Mouse (Mus musculus): ENCODE measurements at regions not wholly inside any gene's neighbourhood (a gene's known extent, or its start where the extent isn't known, plus 50 kb on each side); places are given as distances from the start of the nearest gene placed in this dataset.
A peak's percentile ranks its signal among the peaks of the same experiment; 100 is the strongest.
"Not testable (repeated sequence)": the region's sequence is repeated elsewhere in the genome, so short reads cannot be mapped to it uniquely, and the experiment has no call there.

GRCm38 (mm10) chr6:140816359-140816758 is 87.3 kb downstream of the Gm11077 start:
- DNase-seq (ENCODE audit: extremely low spot score), result no peak

- DNase-seq (ENCODE audit: extremely low spot score), result no peak
Observed at GRCm38 (mm10) chr6:140816831-140817230, 87.7 kb downstream of the Gm11077 start.

- DNase-seq (ENCODE audit: extremely low spot score), result no peak
Observed at GRCm38 (mm10) chr6:140819451-140819878, 90.4 kb downstream of the Gm11077 start.

- no peak for DNase-seq (ENCODE audit: extremely low spot score)
Observed at GRCm38 (mm10) chr6:140826522-140826921, 97.4 kb downstream of the Gm11077 start.

GRCm38 (mm10) chr6:140827651-140828050 is 98.6 kb downstream of the Gm11077 start:
- no peak for DNase-seq (ENCODE audit: extremely low spot score)

- no peak for DNase-seq (ENCODE audit: extremely low spot score)
Observed at GRCm38 (mm10) chr6:140843292-140843991, 114.4 kb downstream of the Gm11077 start.

- DNase-seq (ENCODE audit: extremely low spot score), result no peak
Observed at GRCm38 (mm10) chr6:140847165-140847564, 118.1 kb downstream of the Gm11077 start.

- no peak for DNase-seq (ENCODE audit: extremely low spot score)
Observed at GRCm38 (mm10) chr6:140852420-140852819, 123.3 kb downstream of the Gm11077 start.

GRCm38 (mm10) chr6:140853508-140853907 is 124.4 kb downstream of the Gm11077 start:
- DNase-seq (ENCODE audit: extremely low spot score), result peak; percentile 53

GRCm38 (mm10) chr6:140854691-140855090 is 125.6 kb downstream of the Gm11077 start:
- DNase-seq (ENCODE audit: extremely low spot score), result no peak

GRCm38 (mm10) chr6:140856468-140857117 is 127.5 kb downstream of the Gm11077 start:
- peak; percentile 44 for DNase-seq (ENCODE audit: extremely low spot score)

GRCm38 (mm10) chr6:140857118-140857746 is 128.1 kb downstream of the Gm11077 start:
- peak; percentile 51 for DNase-seq (ENCODE audit: extremely low spot score)

GRCm38 (mm10) chr6:140869523-140869922 is 140.4 kb downstream of the Gm11077 start:
- DNase-seq (ENCODE audit: extremely low spot score), result not testable (repeated sequence)

- DNase-seq (ENCODE audit: extremely low spot score), result no peak
Observed at GRCm38 (mm10) chr6:140874831-140875230, 145.7 kb downstream of the Gm11077 start.

- no peak for DNase-seq (ENCODE audit: extremely low spot score)
Observed at GRCm38 (mm10) chr6:140883651-140884050, 154.6 kb downstream of the Gm11077 start.

GRCm38 (mm10) chr6:140888610-140889009 is 159.5 kb downstream of the Gm11077 start:
- DNase-seq (ENCODE audit: extremely low spot score), result peak; percentile 23

- DNase-seq (ENCODE audit: extremely low spot score), result no peak
Observed at GRCm38 (mm10) chr6:140890060-140890459, 161.0 kb downstream of the Gm11077 start.

GRCm38 (mm10) chr6:140890591-140890990 is 161.5 kb downstream of the Gm11077 start:
- DNase-seq (ENCODE audit: extremely low spot score), result no peak

- DNase-seq (ENCODE audit: extremely low spot score), result no peak
Observed at GRCm38 (mm10) chr6:140894467-140894866, 165.4 kb downstream of the Gm11077 start.

GRCm38 (mm10) chr6:140895441-140895840 is 166.4 kb downstream of the Gm11077 start:
- no peak for DNase-seq (ENCODE audit: extremely low spot score)

- DNase-seq (ENCODE audit: extremely low spot score), result no peak
Observed at GRCm38 (mm10) chr6:140897111-140897510, 168.0 kb downstream of the Gm11077 start.

GRCm38 (mm10) chr6:140924319-140924981 is 195.4 kb downstream of the Gm11077 start:
- DNase-seq (ENCODE audit: extremely low spot score), result peak; percentile 53

Measured in embryo, embryonic 9.5 days (tissue).